Mouse (Mus musculus): Measurements from ENCODE around the gene Nup37. TPM values are rescaled to one million over a fixed set of nuclear protein-coding genes. Genes with fewer than 3 reads are reported as not detected.

The Nup37 gene
- 1 to 10 TPM; 6.2 to 8.9 TPM for total RNA-seq (2021)

DNA sequence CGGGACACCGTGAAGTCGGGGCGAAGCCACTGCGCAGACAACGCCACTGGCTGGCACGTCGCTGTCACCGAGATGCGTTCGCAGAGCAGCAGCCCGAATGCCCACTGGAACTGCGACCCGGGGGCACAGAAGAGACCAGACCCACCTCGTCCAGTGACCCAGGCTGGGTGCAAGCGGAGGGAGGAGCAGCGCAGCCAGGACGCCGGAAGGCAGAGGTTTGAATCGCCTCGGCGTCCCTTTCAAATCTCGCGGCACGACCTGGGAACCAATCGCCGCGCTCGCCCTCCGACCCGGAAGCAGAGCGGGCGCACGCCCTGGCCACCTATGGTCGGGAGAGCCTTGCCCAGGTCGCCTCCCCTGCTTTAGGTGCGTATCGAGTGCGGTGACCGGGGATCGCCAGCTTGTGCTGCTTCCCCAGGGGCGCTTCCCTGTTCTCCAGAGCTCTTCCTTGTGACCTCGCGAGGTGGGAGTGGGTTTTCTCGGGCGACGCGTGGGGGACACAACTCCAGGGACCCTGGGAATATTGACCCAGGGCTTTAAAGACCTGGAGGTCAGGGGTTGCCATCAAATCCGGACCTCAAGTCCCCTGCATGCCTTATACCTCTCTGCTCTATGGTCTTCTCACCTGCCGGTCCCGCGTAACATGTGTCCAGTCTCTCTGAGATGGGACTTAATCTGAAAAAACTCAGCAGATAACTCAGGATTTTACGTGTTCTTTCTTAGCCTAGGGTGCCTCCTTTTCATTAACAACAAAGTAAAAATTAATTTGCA is at the start of gene Nup37, which contains the start of gene Parpbp:
TSS of gene Nup37 (plus strand) at position 286 of the 771 bp plus-strand sequence.
TSS of gene Parpbp (minus strand) at position 235 of the 771 bp plus-strand sequence.
- DNase-seq (ENCODE audit: extremely low spot score in 1 of 2, low spot score in 1 of 2) = peak; percentile 76 to 85

DNA sequence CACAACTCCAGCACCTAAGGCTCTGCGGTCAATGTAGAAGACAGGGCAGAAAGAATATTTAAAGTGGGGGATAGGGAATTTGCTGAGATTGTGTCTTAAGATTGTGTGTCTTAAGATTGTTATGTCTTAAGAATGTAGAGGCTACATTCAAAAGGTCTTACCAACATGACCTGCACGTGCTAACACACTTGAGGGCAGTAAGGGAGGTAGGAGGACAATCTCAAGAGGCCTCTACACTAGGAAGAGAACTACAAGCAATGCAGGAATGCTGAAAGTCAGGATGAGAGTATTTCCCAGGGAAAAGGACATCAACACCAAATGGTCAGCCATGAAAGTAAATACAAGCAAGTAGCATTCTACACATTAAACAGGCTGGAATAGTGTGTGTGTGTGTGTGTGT is 40.6 kb upstream of the Nup37 start:
- no peak for DNase-seq (ENCODE audit: extremely low spot score in 1 of 2, low spot score in 1 of 2)

DNA sequence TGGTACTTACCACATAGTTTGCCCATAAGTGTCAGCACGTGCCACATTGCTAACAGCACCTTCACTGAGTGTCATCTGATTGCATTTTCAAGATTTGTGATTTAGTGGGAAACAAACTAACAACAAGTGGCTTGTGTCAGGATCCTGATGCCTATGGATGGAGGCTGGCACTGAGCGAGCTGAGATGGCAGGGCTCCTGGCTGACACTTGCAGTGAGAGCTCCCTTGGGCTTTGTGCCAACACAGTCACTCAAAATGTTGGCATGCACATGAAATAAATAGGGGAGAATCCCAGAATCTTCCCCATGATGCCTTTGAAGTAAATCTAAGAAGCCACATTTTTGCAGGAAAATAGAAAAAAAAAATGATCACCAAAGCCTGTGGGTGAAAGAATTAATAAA is 33.5 kb upstream of the Nup37 start:
- no peak for DNase-seq (ENCODE audit: extremely low spot score in 1 of 2, low spot score in 1 of 2)

DNA sequence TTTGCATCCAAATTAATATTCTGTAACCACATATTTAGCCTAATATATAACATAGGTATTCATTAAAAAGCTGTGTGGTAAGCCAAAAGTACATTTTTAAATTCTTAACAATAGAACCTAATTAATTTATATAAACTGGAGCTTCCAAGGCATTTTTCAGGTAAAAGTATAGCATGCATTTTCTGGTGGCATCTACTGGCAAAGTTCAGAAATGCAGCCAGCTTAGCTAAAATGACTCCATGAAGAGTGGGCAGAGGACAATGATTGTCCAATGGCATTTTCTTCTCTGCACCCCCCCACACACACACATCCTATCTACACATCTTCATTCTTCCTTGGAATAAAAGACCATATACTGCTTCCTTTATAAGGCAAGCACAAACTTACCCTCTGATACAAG is 27.1 kb upstream of the Nup37 start:
- no peak for DNase-seq (ENCODE audit: extremely low spot score in 1 of 2, low spot score in 1 of 2)

DNA sequence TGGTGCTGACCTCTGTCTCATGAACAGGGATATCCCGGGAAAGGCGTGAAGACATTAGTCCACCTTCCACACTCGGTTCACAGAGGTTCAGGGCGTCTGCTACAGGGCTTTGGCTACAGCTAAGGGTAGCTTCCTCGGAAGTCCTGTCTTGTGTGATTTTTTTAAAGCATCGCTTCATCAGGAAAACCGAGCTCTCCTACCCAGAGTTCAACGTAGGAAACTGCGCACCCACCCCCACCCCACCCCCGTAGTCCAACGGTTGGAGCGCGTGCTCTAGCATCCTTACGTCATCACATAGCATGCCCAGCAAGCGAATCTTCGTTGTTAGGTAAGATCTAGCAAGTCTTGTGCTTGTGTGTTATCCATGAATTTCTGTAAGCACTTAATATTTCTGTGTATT is 11.2 kb upstream of the Nup37 start:
- no peak for DNase-seq (ENCODE audit: extremely low spot score in 1 of 2, low spot score in 1 of 2)

DNA sequence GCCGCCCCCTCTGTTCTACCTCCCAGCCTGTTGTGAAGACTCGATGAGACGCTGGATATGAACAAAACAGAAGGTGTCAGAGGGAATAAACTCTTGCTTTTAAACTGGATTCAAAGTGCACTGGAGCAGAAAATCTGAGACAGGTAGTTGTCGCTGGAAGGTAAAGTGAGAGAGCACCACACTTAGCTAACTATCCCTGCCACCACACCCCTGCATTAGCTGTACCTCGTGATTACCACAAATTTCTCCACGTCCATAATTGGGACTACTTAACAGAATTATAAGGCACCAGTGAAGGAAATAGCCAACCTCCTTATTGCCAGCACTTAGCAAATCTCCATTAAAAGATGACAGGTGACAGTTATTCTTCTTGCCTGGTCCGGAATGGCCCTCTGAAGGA is 605 bp upstream of the Nup37 start:
- DNase-seq (ENCODE audit: extremely low spot score in 1 of 2, low spot score in 1 of 2) = no peak

DNA sequence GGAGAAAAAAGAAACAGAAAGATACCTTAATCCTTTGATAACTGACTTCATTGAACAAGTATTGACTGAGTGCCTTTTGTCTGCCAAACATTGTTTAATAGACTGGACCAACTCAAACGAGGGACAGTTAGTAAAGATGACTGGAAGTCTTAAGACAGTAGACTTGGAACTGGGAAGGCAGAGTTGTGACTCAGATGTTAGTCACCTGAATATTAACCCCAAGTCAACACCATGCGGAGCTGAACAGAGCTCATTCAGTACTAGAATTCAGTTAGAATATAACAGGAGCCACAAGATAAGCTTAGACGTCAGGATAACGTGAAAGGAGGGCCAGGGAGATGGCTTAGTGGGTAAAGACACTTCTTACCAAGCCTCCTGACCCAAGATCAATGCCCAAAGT is 3.6 kb downstream of the Nup37 start:
- no peak for DNase-seq (ENCODE audit: extremely low spot score in 1 of 2, low spot score in 1 of 2)

DNA sequence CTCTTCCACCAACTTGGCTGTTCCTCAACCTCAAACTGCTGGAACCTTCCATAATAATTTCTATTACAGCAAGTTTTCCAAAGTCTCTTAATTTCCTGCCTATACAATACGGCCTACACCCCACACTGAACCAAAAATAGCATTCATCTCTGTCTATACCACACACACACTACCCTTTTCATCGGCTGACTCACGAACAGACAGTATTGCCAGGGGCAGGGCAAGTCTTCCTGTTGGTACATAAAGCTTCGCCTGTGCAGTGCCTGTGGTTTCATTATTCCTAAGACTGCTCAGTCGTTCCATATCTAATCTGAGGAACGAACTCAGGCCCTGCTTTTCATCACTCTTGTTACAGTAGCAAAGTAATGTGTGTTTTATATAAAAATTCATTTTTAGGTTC is 4.9 kb downstream of the Nup37 start:
- DNase-seq (ENCODE audit: extremely low spot score in 1 of 2, low spot score in 1 of 2) = no peak

DNA sequence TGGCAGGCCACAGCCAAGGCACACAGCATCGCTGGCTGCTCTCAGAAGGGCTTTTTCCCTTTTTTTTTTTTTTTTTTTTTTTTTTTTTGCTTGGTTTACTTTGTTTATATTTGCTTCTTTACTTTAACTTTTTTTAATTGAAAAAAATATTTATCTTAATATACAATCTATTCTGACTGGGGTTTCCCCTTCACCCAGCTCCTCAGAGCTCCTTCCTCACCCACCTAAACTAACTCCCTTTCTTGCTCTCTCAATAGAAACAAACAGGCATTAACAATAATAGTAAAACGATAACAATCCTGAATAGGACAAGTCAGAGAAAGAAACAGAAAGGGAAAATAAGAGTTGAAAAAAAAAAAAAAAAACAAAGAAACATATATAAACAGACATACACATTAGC is 15.3 kb downstream of the Nup37 start:
- DNase-seq (ENCODE audit: extremely low spot score in 1 of 2, low spot score in 1 of 2) = no peak

DNA sequence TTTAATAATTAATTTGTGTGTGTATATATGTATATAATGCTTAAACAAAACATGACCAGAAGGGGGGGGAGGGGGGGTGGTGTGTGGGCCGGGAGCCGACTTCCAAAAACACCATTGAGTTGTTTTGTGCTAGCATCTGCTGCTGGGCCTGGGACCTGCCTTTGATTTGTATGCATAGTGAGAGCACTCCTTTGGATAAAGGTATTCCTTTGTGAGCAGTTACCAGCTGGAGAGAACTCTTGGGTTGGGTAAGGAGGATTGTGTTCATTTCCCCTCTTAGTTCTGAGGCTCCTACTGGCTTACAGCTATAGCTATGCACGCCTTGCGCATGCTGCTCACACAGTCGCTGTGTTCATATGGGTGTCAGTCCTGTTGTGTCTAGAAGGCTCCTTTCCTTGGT is 15.9 kb downstream of the Nup37 start:
- no peak for DNase-seq (ENCODE audit: extremely low spot score in 1 of 2, low spot score in 1 of 2)

DNA sequence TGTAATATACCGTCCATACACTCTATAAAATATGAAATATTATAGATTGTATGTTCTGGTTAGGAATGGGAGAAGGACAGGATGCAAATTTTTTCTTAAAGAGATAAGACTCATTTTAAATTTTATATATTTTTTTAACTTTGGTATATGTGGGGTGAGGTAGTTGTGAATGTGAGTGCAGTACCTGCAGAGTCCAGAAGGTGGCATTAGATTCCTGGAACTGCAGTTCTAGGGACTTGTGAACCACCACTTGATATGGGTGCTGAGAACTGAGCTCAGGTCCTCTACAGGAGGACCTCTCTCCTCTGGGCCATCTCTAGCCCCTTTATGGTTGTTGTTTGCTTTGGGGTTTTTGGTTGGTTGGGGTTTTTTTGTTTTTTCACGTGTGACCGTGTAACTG is 19.4 kb downstream of the Nup37 start:
- DNase-seq (ENCODE audit: extremely low spot score in 1 of 2, low spot score in 1 of 2) = no peak

DNA sequence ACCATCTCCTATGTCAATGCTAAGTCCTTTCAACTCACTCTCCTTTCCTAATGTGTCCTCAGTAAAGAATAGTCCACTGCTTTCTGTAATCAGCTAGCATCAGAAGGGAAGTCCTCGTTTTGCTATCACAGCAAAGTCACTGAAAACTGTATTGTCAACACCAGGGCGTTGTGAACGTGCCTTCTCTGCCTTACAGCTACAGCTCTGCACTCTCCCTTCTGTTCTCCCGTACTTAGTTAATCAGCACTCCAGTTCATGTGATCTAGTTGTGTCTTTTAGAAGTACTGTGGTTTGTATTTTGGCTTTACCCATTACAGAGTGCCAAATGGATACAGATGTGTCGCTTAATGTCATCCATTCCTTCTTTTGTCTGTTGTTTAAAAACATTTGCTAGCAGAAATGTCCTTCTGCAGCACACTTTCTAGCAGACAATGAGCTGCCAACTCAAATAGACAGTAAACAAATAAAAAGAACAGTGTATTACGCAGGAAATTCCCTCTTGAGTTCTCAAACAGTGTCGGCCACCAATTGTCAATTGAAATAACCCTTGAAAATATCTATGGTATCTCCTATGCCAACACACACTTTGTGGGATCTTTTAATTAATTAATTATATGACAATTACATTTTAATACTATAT is 20.8 kb downstream of the Nup37 start:
- no peak for DNase-seq (ENCODE audit: extremely low spot score in 1 of 2, low spot score in 1 of 2)

DNA sequence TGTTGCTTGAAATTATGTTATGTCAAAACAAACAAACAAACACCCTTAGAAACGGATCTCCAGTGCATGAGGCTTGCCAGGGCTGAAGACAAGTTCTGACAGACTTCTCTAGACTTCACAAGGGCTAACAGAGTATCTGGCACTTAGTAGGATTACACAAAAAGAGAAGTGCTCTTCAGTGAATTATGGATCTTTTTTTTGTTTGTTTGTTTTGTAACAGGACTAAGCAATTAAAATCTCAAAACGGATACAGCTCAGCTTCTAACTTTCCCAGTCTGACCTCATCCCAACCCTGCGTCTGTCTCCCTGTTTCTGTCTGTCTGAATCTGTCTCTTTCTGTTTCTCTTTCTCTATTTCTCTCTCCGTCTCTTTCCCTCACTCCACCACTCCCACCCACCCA is 53.7 kb downstream of the Nup37 start:
- DNase-seq (ENCODE audit: extremely low spot score in 1 of 2, low spot score in 1 of 2) = no peak

DNA sequence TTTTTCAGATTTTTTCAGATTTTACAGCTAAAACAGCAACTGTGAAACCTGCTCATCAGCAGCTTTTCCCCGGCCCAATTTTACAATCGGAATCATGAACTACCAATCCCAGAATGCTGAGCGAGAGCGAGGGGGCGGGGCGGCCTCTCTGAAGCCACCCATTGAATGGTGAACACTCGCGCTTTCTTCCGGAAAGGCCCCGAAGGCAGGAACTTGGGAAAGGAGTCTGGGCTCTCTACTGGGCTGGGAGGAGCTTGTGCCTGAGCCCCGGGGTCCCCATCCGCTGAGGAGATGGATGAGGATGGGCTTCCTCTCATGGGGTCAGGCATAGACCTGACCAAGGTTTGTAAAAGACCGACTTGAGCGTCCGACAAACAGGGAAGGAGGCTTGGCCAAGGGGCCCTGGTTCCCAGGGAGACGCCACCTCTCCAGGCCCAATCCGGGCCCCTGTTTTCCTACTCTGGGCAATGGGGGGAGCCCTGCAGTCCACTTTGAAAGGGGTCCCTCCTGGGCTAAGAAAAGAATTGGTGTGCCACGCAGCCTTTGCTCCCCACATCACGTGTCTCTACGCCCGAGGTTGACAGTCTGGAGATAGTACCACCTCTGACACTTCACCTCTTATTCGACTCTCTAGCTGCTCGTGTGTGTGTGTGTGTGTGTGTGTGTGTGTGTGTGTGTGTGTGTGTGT is 54.3 kb downstream of the Nup37 start, which contains the start of gene Washc3:
TSS of gene Washc3 (plus strand) at position 143 of the 688 bp plus-strand sequence.
- DNase-seq (ENCODE audit: extremely low spot score in 1 of 2, low spot score in 1 of 2) = peak; percentile 83 to 91

DNA sequence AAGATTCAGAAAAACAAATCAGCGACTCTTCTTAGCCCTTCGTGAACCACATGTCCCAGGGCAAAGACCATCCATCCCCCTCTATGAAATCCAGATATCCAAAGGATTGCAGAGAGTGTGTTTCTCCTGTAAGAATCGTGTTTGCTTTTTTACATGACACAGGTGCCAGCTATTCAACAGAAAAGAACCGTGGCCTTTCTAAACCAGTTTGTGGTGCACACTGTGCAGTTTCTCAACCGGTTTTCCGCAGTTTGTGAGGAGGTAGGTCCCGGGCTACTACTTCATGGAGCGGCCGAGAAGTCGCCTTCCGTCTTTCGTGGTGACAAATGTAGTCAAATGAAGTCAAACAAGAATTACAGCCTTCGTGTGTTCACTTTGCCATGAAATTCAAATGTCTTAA is 54.9 kb downstream of the Nup37 start:
- DNase-seq (ENCODE audit: extremely low spot score in 1 of 2, low spot score in 1 of 2) = no peak

DNA sequence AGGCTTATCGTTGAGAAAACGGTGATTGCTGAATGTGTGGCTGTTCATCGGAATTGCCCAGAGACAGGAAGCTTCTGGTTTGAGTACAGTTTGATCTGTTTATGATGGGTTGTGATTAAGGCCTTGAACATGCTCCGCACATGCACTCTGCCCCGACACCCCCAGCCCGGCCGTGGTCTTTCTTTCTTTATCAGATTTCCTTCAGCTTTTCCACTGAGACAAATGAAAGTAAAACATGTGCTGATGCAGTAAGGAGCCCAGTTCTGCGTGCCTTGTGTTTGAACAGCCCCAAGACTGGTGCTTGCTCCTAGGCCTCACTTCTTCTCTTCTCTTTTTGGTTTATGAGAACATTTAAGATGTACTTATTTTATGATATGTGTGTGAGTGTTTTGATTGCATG is 55.8 kb downstream of the Nup37 start:
- DNase-seq (ENCODE audit: extremely low spot score in 1 of 2, low spot score in 1 of 2) = no peak

DNA sequence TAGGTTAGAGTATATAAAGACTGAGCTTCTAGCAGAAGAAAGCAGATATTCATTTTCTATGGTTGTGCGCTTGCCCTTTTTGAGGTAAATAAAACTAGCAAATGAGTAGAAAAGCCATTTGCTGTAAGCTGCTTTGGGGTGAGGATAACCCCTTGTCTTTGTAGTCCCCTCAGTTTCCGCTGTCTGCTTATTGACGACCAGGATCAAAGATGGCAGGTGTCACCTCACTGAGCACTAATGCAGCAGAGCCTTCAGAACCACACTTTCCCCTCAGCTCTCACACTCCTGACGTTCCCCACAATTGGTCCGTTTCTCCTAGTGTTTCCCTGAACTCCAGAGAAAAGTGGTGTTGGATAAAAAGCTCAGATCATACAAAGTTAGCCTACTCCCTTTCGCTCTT is 56.4 kb downstream of the Nup37 start:
- DNase-seq (ENCODE audit: extremely low spot score in 1 of 2, low spot score in 1 of 2) = no peak

DNA sequence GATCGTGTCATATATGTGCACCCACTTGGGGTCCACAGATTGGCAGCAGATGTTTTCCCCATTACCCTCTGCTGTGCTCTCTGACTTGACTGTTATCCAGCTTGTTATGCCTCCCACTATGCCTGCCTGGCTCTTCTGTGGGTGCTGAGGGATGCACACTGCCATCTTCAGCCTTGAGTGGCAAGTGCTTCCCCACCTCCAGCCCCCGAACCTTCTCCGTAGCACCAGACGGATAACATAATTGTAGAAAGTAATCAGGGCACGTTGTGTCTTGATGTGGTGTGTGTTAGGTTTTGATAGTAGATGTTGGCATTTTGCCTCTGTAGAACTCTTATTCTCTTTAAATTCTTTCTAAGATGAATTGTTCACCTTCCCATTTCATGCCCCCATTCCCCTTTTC is 65.9 kb downstream of the Nup37 start:
- DNase-seq (ENCODE audit: extremely low spot score in 1 of 2, low spot score in 1 of 2) = no peak

DNA sequence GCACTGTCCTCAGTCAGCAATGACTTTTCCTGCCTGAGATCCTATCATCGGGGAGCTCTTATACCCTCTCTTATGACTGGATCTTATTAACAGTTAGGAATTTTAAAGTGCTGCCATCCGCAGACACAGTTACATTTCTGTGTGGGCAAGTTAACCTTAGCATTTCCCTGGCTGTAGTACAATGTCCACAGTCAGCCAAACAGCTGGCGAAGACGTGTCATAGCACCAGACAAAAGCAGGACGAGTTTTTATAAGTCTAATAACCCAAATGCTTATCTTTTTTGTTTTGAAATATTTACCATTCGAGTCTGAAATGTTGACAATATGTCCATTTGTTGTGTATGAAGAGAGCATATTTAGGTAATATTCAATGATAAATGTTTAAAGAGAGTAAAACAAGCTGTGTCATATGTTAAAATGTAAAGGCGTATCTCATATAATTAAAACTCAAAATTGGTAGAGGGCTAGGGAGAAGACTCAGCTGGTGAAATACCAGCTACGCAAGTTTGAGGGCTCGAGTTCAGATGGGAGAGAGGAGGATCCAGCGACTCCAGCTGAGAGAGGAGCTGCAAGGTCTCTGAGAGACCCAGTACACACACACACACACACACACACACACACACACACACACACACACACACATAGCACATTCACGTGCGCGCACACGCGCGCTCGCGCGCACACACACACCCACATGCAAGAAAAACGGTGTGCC is 68.2 kb downstream of the Nup37 start:
- DNase-seq (ENCODE audit: extremely low spot score in 1 of 2, low spot score in 1 of 2) = no peak

DNA sequence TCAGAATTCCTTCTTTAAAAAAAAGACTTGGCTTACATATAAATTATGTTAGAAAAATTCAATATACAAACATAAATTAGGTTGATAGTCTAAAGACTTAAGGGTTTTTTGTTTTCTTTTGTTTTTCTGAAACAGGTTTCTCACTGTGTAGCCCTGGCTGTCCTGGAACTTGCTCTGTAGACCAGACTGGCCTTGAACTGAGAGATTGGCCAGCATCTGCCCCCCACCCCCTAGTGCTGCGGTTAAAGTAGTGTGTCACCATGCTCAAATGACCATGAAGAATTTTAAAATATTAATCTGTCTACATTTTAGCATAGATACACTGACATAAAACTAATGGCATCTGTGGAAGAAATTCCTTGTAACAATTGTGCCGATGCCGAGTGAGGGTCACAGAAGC is 71.4 kb downstream of the Nup37 start:
- no peak for DNase-seq (ENCODE audit: extremely low spot score in 1 of 2, low spot score in 1 of 2)

DNA sequence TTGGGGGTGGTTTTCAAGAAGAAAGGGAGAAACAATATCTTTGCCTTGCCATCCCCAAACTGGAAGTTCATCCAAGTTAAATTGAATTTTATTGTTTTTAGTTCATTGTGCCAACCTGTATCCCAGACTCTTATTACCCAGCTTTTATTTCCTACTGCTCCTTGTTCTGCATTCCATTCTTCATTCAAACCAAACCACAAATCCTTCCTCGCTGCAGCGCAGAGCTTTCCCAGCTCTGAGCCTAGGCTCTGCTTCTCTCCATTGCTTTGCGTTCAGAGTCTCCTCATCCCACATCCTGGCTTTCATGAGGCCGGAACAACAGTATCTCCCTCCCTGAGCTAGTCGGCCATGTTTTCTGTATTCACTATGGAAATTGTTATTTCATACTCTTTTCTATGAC is 74.9 kb downstream of the Nup37 start:
- no peak for DNase-seq (ENCODE audit: extremely low spot score in 1 of 2, low spot score in 1 of 2)

Measured in layer of hippocampus, postnatal 25 days (tissue).